Mouse (Mus musculus) hindbrain, embryonic 15.5 days (tissue): Measurements from ENCODE around the gene Ndst2. TPM values are rescaled to one million over a fixed set of nuclear protein-coding genes. Genes with fewer than 3 reads are reported as not detected.
"Not testable (repeated sequence)": the region's sequence is repeated elsewhere in the genome, so short reads cannot be mapped to it uniquely, and the experiment has no call there.

Experiments
- ATAC-seq: fragments of 200-750 bp; cut with Nextera tagmentation; 2 replicates; pipeline ENCODE4 v1.8.0; 2017; ENCODE audit warnings: low read depth, moderate number of reproducible peaks, moderate TSS enrichment; ENCODE audit not compliant: low FRiP score
- H3K27ac ChIP-seq: fragments of 300-500 bp; sonication (generic); replicated peaks from 2 replicates; pipeline ENCODE4 v1.5.1; 2015; ENCODE audit warnings: mild to moderate bottlenecking, inconsistent platforms
- H3K27me3 ChIP-seq: fragments of 300-500 bp; sonication (generic); 2 replicates; pipeline ENCODE4 v1.6.1; 2015; ENCODE audit warnings: control low read depth, inconsistent platforms
- H3K36me3 ChIP-seq: fragments of 300-500 bp; sonication (generic); 2 replicates; pipeline ENCODE4 v1.6.1; 2015; ENCODE audit warnings: control low read depth, inconsistent platforms
- H3K4me1 ChIP-seq: fragments of 300-500 bp; sonication (generic); replicated peaks from 2 replicates; pipeline ENCODE4 v1.6.1; 2015; ENCODE audit warnings: control low read depth, inconsistent platforms
- H3K4me2 ChIP-seq: fragments of 300-500 bp; sonication (generic); 2 replicates; pipeline ENCODE4 v1.6.1; 2015; ENCODE audit warnings: moderate library complexity, mild to moderate bottlenecking, inconsistent platforms
- H3K4me3 ChIP-seq: fragments of 300-500 bp; sonication (generic); 2 replicates; pipeline ENCODE4 v1.5.1; 2015; ENCODE audit warnings: mild to moderate bottlenecking, inconsistent platforms
- H3K9ac ChIP-seq: fragments of 300-500 bp; sonication (generic); 2 replicates; pipeline ENCODE4 v1.6.1; 2015; ENCODE audit warnings: inconsistent platforms
- H3K9me3 ChIP-seq: fragments of 300-500 bp; sonication (generic); 2 replicates; pipeline ENCODE4 v1.6.1; 2016; ENCODE audit warnings: control low read depth, inconsistent platforms
- WGBS: fragments of 180-500 bp; shearing (Covaris S2); methylation state at CpG from one replicate; pipeline ENCODE4 v1.1.7; 2015; 5-methylcytosine and 5-hydroxymethylcytosine counted together
- polyA plus RNA-seq: library from polyadenylated mRNA; unstranded; fragments of >200 nt; fragmentation: Nextera tagmentation; extraction: Ambion mirVana; gene quantifications from 2 replicates; pipeline ENCODE4 v1.2.1, GENCODE M21; 2015

Ndst2 gene
- polyA plus RNA-seq, 1 experiment from 2014 or later, result 19.9 TPM

GRCm38 (mm10) chr14:20708239-20708638, 26.1 kb downstream of the Ndst2 start:
- peak overlapping the region; percentile 95; the same call in 1 of the 2 replicates for H3K27ac ChIP-seq

GRCm38 (mm10) chr14:20707201-20708190, 26.9 kb downstream of the Ndst2 start, which contains the start of gene Zswim8:
Gene Zswim8 (plus strand): TSS chr14:20707552.
- peaks cover 30% of the 10 kb centered on the region for H3K4me1 ChIP-seq
- peak within 1 kb of the TSS; percentile 99 for H3K9ac ChIP-seq
- H3K4me3 ChIP-seq, result peak within 1 kb of the TSS; percentile 98
- peak within 1 kb of the TSS; percentile 95 for H3K27ac ChIP-seq
- no peaks in the 10 kb centered on the region for H3K9me3 ChIP-seq
- H3K27me3 ChIP-seq, result no peaks in the 10 kb centered on the region
- peaks cover 32% of the 10 kb centered on the region for H3K36me3 ChIP-seq
- under 1% methylated on average over 79 of the region's 80 CpGs for WGBS
- H3K4me2 ChIP-seq, result peak within 1 kb of the TSS; percentile 63
- ATAC-seq, result peak; percentile 95

More at GRCm38 (mm10) chr14:20708239-20708638, 26.1 kb downstream of the Ndst2 start:
- no peaks in the 10 kb centered on the region for H3K9me3 ChIP-seq
- 11% methylated on average over 10 of the region's 10 CpGs for WGBS
- peak overlapping the region; percentile 99 for H3K9ac ChIP-seq
- peaks cover 30% of the 10 kb centered on the region for H3K4me1 ChIP-seq
- H3K27me3 ChIP-seq, result no peaks in the 10 kb centered on the region
- peak overlapping the region; percentile 63 for H3K4me2 ChIP-seq
- H3K36me3 ChIP-seq, result peaks cover 40% of the 10 kb centered on the region
- ATAC-seq, result no peak
- H3K4me3 ChIP-seq, result peak overlapping the region; percentile 98

DNA sequence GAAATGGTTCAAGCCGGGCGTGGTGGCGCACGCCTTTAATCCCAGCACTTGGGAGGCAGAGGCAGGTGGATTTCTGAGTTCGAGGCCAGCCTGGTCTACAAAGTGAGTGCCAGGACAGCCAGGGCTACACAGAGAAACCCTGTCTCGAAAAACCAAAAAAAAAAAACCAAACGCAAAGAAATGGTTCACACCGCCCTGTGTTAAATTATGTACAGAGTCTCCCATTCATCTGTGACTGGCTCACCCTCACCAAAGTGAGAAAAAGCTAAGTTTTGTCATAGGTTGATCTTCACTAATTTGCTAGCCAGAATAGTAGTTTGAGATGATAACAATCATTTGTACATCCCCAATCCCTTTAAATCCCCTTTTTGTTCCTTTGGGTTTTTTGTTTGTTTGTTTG, 30.9 kb downstream of the Ndst2 start:
- not testable (repeated sequence) for ATAC-seq, H3K27me3 ChIP-seq, H3K9me3 ChIP-seq
- Histone ChIP-seq H3K4me1 (peaks cover 52% of the 10 kb centered on the region), H3K36me3 (peaks cover 12% of the 10 kb centered on the region; the same call in 1 of the 2 replicates), H3K27ac (peak overlapping the region; percentile 90), H3K9ac (peak overlapping the region; percentile 80), H3K4me2 (peak overlapping the region; percentile 62), H3K4me3 (peak overlapping the region; percentile 95)
- 12% methylated on average over 8 of the region's 8 CpGs for WGBS

DNA sequence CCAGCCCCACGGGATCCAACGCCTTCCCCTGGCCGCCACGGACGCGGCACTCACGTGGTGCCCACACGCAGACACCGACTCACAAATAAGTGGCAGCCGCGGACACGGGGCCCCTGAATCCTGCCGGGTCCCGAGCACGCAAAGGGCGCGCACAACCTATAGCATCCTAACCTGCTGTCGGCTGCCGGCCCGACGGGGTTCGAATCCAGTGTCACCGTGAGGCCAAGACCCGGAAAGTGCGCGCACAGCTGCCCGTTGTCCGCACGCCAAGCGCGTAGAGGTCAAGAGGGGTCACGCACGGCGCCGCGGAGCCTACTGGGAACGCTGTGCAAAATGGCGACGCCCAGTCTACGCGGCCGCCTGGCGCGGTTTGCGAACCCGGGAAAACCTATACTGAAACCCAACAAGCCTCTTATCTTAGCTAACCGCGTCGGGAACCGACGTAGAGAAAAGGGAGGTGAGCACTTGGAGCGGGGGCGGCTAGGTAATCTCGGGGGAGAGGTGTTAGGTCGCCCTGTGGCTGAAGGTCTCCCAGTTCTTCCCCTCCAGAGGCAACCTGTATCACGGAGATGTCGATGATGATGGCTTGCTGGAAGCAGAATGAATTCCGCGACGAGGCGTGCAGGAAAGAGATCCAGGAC, 31.5 kb downstream of the Ndst2 start, which contains the start of gene Chchd1:
Chchd1 (plus strand) TSS at position 266 of the 641 bp plus-strand sequence.
- peak within 1 kb of the TSS; percentile 90 for H3K27ac ChIP-seq
- no peaks in the 10 kb centered on the region for H3K9me3 ChIP-seq
- under 1% methylated on average over 61 of the region's 61 CpGs for WGBS
- H3K9ac ChIP-seq, result peak within 1 kb of the TSS; percentile 80
- peaks cover 55% of the 10 kb centered on the region for H3K4me1 ChIP-seq
- no peaks in the 10 kb centered on the region for H3K27me3 ChIP-seq
- ATAC-seq, result peak; percentile 67
- peak within 1 kb of the TSS; percentile 95 for H3K4me3 ChIP-seq
- H3K36me3 ChIP-seq, result peaks cover 14% of the 10 kb centered on the region; the same call in 1 of the 2 replicates
- peak within 1 kb of the TSS; percentile 62 for H3K4me2 ChIP-seq

DNA sequence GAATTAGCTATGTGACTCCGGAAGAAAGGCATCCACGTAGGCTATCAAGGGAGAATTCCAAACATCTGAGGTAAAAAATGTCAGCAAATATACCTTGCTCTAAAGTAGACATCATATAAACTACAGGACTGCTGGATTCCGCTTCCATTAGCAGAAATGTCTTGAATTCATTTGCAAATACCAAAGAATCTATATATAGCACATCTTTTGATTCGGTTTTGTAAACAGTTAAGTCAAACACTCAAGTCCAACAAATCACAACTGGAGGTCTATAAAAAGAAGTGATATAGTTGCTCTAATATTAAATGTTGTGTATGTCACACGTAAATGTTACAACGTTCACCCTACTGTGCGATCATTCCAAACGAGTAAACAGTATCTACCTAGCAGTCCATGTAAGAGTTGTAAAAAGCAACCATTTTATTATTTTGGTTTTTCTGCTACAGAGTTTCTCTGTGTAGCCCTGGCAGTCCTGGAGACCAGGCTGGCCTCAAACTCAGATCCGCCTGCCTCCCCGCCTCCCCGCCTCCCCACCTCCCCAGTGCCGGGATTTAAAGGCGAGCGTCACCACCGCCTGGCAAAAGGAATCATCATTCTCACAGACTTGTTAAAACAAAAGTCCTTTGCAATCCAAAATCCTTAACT, 32.1 kb downstream of the Ndst2 start:
- Histone ChIP-seq H3K4me1 (peaks cover 61% of the 10 kb centered on the region), H3K4me3 (peak overlapping the region; percentile 95), H3K4me2 (peak overlapping the region; percentile 62), H3K36me3 (peaks cover 14% of the 10 kb centered on the region; the same call in 1 of the 2 replicates), H3K9ac (peak overlapping the region; percentile 80), H3K9me3 (no peaks in the 10 kb centered on the region), H3K27me3 (no peaks in the 10 kb centered on the region), H3K27ac (peak overlapping the region; percentile 90)
- ATAC-seq, result no peak; the same call in 1 of the 2 replicates
- 15% methylated on average over 15 of the region's 15 CpGs for WGBS

GRCm38 (mm10) chr14:20701554-20701953, 32.8 kb downstream of the Ndst2 start:
- H3K4me2 ChIP-seq, result peak overlapping the region; percentile 62
- no peaks in the 10 kb centered on the region for H3K27me3 ChIP-seq
- peaks cover 63% of the 10 kb centered on the region for H3K4me1 ChIP-seq
- H3K9ac ChIP-seq, result no peak overlapping the region
- peaks cover 14% of the 10 kb centered on the region; the same call in 1 of the 2 replicates for H3K36me3 ChIP-seq
- ATAC-seq, result no peak
- H3K4me3 ChIP-seq, result peak overlapping the region; percentile 95
- 84% methylated on average over 8 of the region's 8 CpGs for WGBS
- no peak overlapping the region for H3K27ac ChIP-seq
- H3K9me3 ChIP-seq, result no peaks in the 10 kb centered on the region

GRCm38 (mm10) chr14:20700362-20700761, 34.0 kb downstream of the Ndst2 start:
- Histone ChIP-seq H3K9me3 (no peaks in the 10 kb centered on the region), H3K9ac (no peak overlapping the region), H3K4me2 (no peak overlapping the region), H3K4me1 (peaks cover 70% of the 10 kb centered on the region), H3K27me3 (no peaks in the 10 kb centered on the region), H3K4me3 (no peak overlapping the region), H3K36me3 (peaks cover 14% of the 10 kb centered on the region; the same call in 1 of the 2 replicates), H3K27ac (no peak overlapping the region)
- WGBS, result 81% methylated on average over 3 of the region's 3 CpGs
- no peak for ATAC-seq

GRCm38 (mm10) chr14:20698515-20698914, 35.8 kb downstream of the Ndst2 start:
- no peak overlapping the region for H3K27ac ChIP-seq
- no peaks in the 10 kb centered on the region for H3K9me3 ChIP-seq
- 92% methylated on average over 2 of the region's 2 CpGs for WGBS
- no peak overlapping the region for H3K4me3 ChIP-seq
- H3K4me1 ChIP-seq, result peaks cover 76% of the 10 kb centered on the region
- no peak for ATAC-seq
- H3K9ac ChIP-seq, result no peak overlapping the region
- H3K27me3 ChIP-seq, result no peaks in the 10 kb centered on the region
- H3K36me3 ChIP-seq, result peaks cover 9% of the 10 kb centered on the region
- peak overlapping the region; percentile 79 for H3K4me2 ChIP-seq

DNA sequence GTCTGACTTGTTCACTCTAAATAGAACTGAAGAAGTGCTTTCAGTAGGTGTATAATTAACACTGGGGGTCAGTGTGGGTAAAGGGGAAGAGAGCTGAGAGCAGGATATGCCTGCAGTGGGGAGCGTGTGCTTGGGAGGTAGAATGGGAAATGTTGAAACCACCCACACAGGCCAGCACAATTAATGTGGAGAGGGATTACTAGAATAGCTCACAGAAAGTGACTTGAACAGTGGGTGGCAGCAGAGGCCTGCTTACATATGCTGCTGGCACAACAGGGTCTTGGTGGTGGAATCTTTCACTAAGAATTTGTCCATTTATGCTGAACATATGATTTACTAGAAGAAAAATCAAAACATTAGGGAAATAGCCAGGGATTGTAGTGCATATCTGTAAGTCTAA, 37.4 kb downstream of the Ndst2 start:
- Histone ChIP-seq H3K9ac (peak overlapping the region; percentile 84), H3K4me3 (peak overlapping the region; percentile 77)
- 6% methylated on average over 1 of the region's 1 CpGs for WGBS

GRCm38 (mm10) chr14:20695761-20696520, 38.4 kb downstream of the Ndst2 start:
- Histone ChIP-seq H3K36me3 (peaks cover 34% of the 10 kb centered on the region), H3K9me3 (no peaks in the 10 kb centered on the region), H3K4me3 (peak overlapping the region; percentile 77), H3K27ac (peak overlapping the region; percentile 97), H3K4me1 (peaks cover 61% of the 10 kb centered on the region), H3K27me3 (no peaks in the 10 kb centered on the region), H3K4me2 (peak overlapping the region; percentile 79), H3K9ac (peak overlapping the region; percentile 84)
- WGBS, result 9% methylated on average over 27 of the region's 27 CpGs
- ATAC-seq, result no peak

More for the DNA sequence above, 37.4 kb downstream of the Ndst2 start:
- Histone ChIP-seq H3K36me3 (peaks cover 23% of the 10 kb centered on the region), H3K4me1 (peaks cover 71% of the 10 kb centered on the region), H3K27me3 (no peaks in the 10 kb centered on the region), H3K4me2 (peak overlapping the region; percentile 79), H3K9me3 (no peaks in the 10 kb centered on the region), H3K27ac (peak overlapping the region; percentile 41; the same call in 1 of the 2 replicates)
- ATAC-seq, result no peak
